Mouse (Mus musculus) heart, embryonic 16.5 days (tissue): ENCODE results near the gene Ccdc51. TPM values are rescaled to one million over a fixed set of nuclear protein-coding genes. Genes with fewer than 3 reads are reported as not detected.

Experiments used
- ATAC-seq: fragments of 200-750 bp; cut with Nextera tagmentation; replicated peaks from 2 replicates; pipeline ENCODE4 v1.8.0; 2017; ENCODE audit warnings: moderate number of reproducible peaks; ENCODE audit not compliant: insufficient read depth, low FRiP score; ENCODE audit errors: extremely low read depth
- H3K27ac ChIP-seq: fragments of 300-500 bp; sonication (generic); 2 replicates; pipeline ENCODE4 v1.5.1; 2014; ENCODE audit warnings: mild to moderate bottlenecking, low read length, control low read depth, moderate library complexity
- H3K27me3 ChIP-seq: fragments of 300-500 bp; sonication (generic); 2 replicates; pipeline ENCODE4 v1.6.1; 2014; ENCODE audit warnings: low read length, mixed read lengths; ENCODE audit not compliant: control insufficient read depth, insufficient read depth
- H3K36me3 ChIP-seq: fragments of 300-500 bp; sonication (generic); 2 replicates; pipeline ENCODE4 v1.6.1; 2014; ENCODE audit not compliant: control insufficient read depth, insufficient read depth
- H3K4me1 ChIP-seq: fragments of 300-500 bp; sonication (generic); 2 replicates; pipeline ENCODE4 v1.6.1; 2014; ENCODE audit warnings: low read length, mixed read lengths; ENCODE audit not compliant: control insufficient read depth, insufficient read depth
- H3K4me2 ChIP-seq: fragments of 300-500 bp; sonication (generic); 2 replicates; pipeline ENCODE4 v1.6.1; 2014; ENCODE audit warnings: low read depth, mild to moderate bottlenecking, control low read depth, low read length
- H3K4me3 ChIP-seq: fragments of 300-500 bp; sonication (generic); 2 replicates; pipeline ENCODE4 v1.5.1; 2014; ENCODE audit warnings: mild to moderate bottlenecking, control low read depth, low read length
- H3K9ac ChIP-seq: fragments of 300-500 bp; sonication (generic); 2 replicates; pipeline ENCODE4 v1.6.1; 2014; ENCODE audit warnings: low read length, control low read depth
- H3K9me3 ChIP-seq: fragments of 300-500 bp; sonication (generic); replicated peaks from 2 replicates; pipeline ENCODE4 v1.6.1; 2016; ENCODE audit warnings: low read length; ENCODE audit not compliant: control insufficient read depth
- WGBS: fragments of 180-500 bp; shearing (Covaris S2); extraction: QIAGEN DNeasy Blood & Tissue Kit; methylation state at CpG from one replicate; pipeline ENCODE4 v1.1.7; 2014; 5-methylcytosine and 5-hydroxymethylcytosine counted together
- polyA plus RNA-seq: library from polyadenylated mRNA; unstranded; fragments of >200 nt; fragmentation: Nextera tagmentation; extraction: Ambion mirVana; gene quantifications from 2 replicates; pipeline ENCODE4 v1.2.1, GENCODE M21; 2015

The Ccdc51 gene
- polyA plus RNA-seq, 1 experiment from 2014 or later: 15.9 TPM

GRCm38 (mm10) chr9:109107341-109107740 is 25.0 kb downstream of the Ccdc51 start:
- Histone ChIP-seq H3K4me3 (no peak overlapping the region), H3K9ac (no peak overlapping the region), H3K27me3 (no peaks in the 10 kb centered on the region), H3K36me3 (peaks cover 59% of the 10 kb centered on the region), H3K4me1 (peaks cover 23% of the 10 kb centered on the region), H3K4me2 (no peak overlapping the region), H3K9me3 (no peaks in the 10 kb centered on the region), H3K27ac (no peak overlapping the region)
- WGBS: 74% methylated on average over 4 of the region's 6 CpGs
- no peak for ATAC-seq

- no peak for ATAC-seq
- Histone ChIP-seq H3K4me2 (no peak overlapping the region), H3K36me3 (peaks cover 82% of the 10 kb centered on the region), H3K4me1 (peaks cover 5% of the 10 kb centered on the region), H3K4me3 (no peak overlapping the region), H3K9ac (no peak overlapping the region), H3K27ac (no peak overlapping the region), H3K27me3 (no peaks in the 10 kb centered on the region), H3K9me3 (no peaks in the 10 kb centered on the region)
- WGBS: 93% methylated on average over 11 of the region's 11 CpGs
These were observed 27.9 kb downstream of the Ccdc51 start for GRCm38 (mm10) chr9:109110240-109110639.

GRCm38 (mm10) chr9:109111101-109111500 is 28.8 kb downstream of the Ccdc51 start:
- Histone ChIP-seq H3K9me3 (no peaks in the 10 kb centered on the region), H3K4me1 (no peaks in the 10 kb centered on the region), H3K27ac (no peak overlapping the region), H3K36me3 (peaks cover 81% of the 10 kb centered on the region), H3K4me2 (no peak overlapping the region), H3K27me3 (no peaks in the 10 kb centered on the region), H3K9ac (no peak overlapping the region), H3K4me3 (no peak overlapping the region)
- WGBS: 82% methylated on average over 4 of the region's 4 CpGs
- no peak for ATAC-seq

GRCm38 (mm10) chr9:109111591-109111990 is 29.3 kb downstream of the Ccdc51 start:
- Histone ChIP-seq H3K27me3 (no peaks in the 10 kb centered on the region), H3K4me3 (no peak overlapping the region), H3K27ac (no peak overlapping the region), H3K9ac (no peak overlapping the region), H3K9me3 (no peaks in the 10 kb centered on the region), H3K4me1 (no peaks in the 10 kb centered on the region), H3K4me2 (no peak overlapping the region), H3K36me3 (peaks cover 81% of the 10 kb centered on the region)
- ATAC-seq: no peak
- 86% methylated on average over 9 of the region's 9 CpGs for WGBS

GRCm38 (mm10) chr9:109113331-109113730 is 31.0 kb downstream of the Ccdc51 start:
- Histone ChIP-seq H3K4me1 (no peaks in the 10 kb centered on the region), H3K4me2 (no peak overlapping the region), H3K36me3 (peaks cover 82% of the 10 kb centered on the region), H3K27ac (no peak overlapping the region), H3K4me3 (no peak overlapping the region), H3K27me3 (no peaks in the 10 kb centered on the region), H3K9me3 (no peaks in the 10 kb centered on the region), H3K9ac (no peak overlapping the region)
- no peak for ATAC-seq
- 87% methylated on average over 8 of the region's 8 CpGs for WGBS

- 92% methylated on average over 11 of the region's 11 CpGs for WGBS
- H3K27me3 ChIP-seq: no peaks in the 10 kb centered on the region
- no peak for ATAC-seq
- no peak overlapping the region for H3K9ac ChIP-seq
- H3K36me3 ChIP-seq: peaks cover 81% of the 10 kb centered on the region
- no peak overlapping the region for H3K4me3 ChIP-seq
- no peaks in the 10 kb centered on the region for H3K9me3 ChIP-seq
- H3K4me2 ChIP-seq: no peak overlapping the region
- H3K27ac ChIP-seq: no peak overlapping the region
- H3K4me1 ChIP-seq: no peaks in the 10 kb centered on the region
These were observed 32.0 kb downstream of the Ccdc51 start for GRCm38 (mm10) chr9:109114276-109114675.

- Histone ChIP-seq H3K36me3 (peaks cover 75% of the 10 kb centered on the region), H3K27me3 (no peaks in the 10 kb centered on the region), H3K4me1 (no peaks in the 10 kb centered on the region), H3K27ac (no peak overlapping the region), H3K9me3 (no peaks in the 10 kb centered on the region), H3K4me2 (no peak overlapping the region), H3K9ac (no peak overlapping the region), H3K4me3 (no peak overlapping the region)
- no peak for ATAC-seq
- 89% methylated on average over 7 of the region's 7 CpGs for WGBS
These were observed 32.6 kb downstream of the Ccdc51 start for GRCm38 (mm10) chr9:109114871-109115270.

GRCm38 (mm10) chr9:109116205-109116604 is 33.9 kb downstream of the Ccdc51 start:
- H3K36me3 ChIP-seq: peaks cover 64% of the 10 kb centered on the region
- 87% methylated on average over 10 of the region's 10 CpGs for WGBS
- H3K27me3 ChIP-seq: no peaks in the 10 kb centered on the region
- no peak overlapping the region for H3K9ac ChIP-seq
- no peak overlapping the region for H3K27ac ChIP-seq
- no peak overlapping the region for H3K4me2 ChIP-seq
- H3K4me1 ChIP-seq: no peaks in the 10 kb centered on the region
- H3K9me3 ChIP-seq: no peaks in the 10 kb centered on the region
- ATAC-seq: no peak
- H3K4me3 ChIP-seq: no peak overlapping the region

- Histone ChIP-seq H3K27me3 (no peaks in the 10 kb centered on the region), H3K9ac (no peak overlapping the region), H3K9me3 (no peaks in the 10 kb centered on the region), H3K27ac (no peak overlapping the region), H3K4me1 (peaks cover 4% of the 10 kb centered on the region; the same call in 1 of the 2 replicates), H3K36me3 (peaks cover 46% of the 10 kb centered on the region), H3K4me2 (no peak overlapping the region), H3K4me3 (no peak overlapping the region)
- WGBS: 81% methylated on average over 4 of the region's 4 CpGs
- no peak for ATAC-seq
These were observed 35.8 kb downstream of the Ccdc51 start for GRCm38 (mm10) chr9:109118106-109118505.

GRCm38 (mm10) chr9:109119571-109119970 is 37.3 kb downstream of the Ccdc51 start:
- peaks cover 33% of the 10 kb centered on the region for H3K36me3 ChIP-seq

More at GRCm38 (mm10) chr9:109119571-109119970, 37.3 kb downstream of the Ccdc51 start:
- Histone ChIP-seq H3K4me3 (no peak overlapping the region), H3K27ac (no peak overlapping the region), H3K4me1 (peaks cover 4% of the 10 kb centered on the region; the same call in 1 of the 2 replicates), H3K27me3 (no peaks in the 10 kb centered on the region), H3K9me3 (no peaks in the 10 kb centered on the region), H3K4me2 (no peak overlapping the region), H3K9ac (no peak overlapping the region)
- 76% methylated on average over 9 of the region's 9 CpGs for WGBS
- no peak for ATAC-seq
